Mouse (Mus musculus): ENCODE measurements around the gene 3425401B19Rik.

The 3425401B19Rik gene

GRCm38 (mm10) chr14:32685124-32685826, at the start of gene 3425401B19Rik:
TSS of gene 3425401B19Rik (minus strand) at chr14:32685293.
- no peak for DNase-seq

GRCm38 (mm10) chr14:32732961-32733360, 47.9 kb upstream of the 3425401B19Rik start:
- no peak for DNase-seq

GRCm38 (mm10) chr14:32726864-32727263, 41.8 kb upstream of the 3425401B19Rik start:
- DNase-seq = no peak

- no peak for DNase-seq
Measured at GRCm38 (mm10) chr14:32721461-32721860, 36.4 kb upstream of the 3425401B19Rik start.

GRCm38 (mm10) chr14:32716763-32717439, 31.8 kb upstream of the 3425401B19Rik start:
- peak; percentile 20 to 26 for DNase-seq

GRCm38 (mm10) chr14:32715489-32715888, 30.4 kb upstream of the 3425401B19Rik start:
- no peak for DNase-seq

- no peak for DNase-seq
Measured at GRCm38 (mm10) chr14:32715076-32715475, 30.0 kb upstream of the 3425401B19Rik start.

- DNase-seq = no peak
Measured at GRCm38 (mm10) chr14:32709861-32710260, 24.8 kb upstream of the 3425401B19Rik start.

GRCm38 (mm10) chr14:32708756-32709155, 23.7 kb upstream of the 3425401B19Rik start:
- no peak for DNase-seq

- no peak for DNase-seq
Measured at GRCm38 (mm10) chr14:32707938-32708337, 22.8 kb upstream of the 3425401B19Rik start.

GRCm38 (mm10) chr14:32700972-32701371, 15.9 kb upstream of the 3425401B19Rik start:
- DNase-seq = no peak

- DNase-seq = no peak
Measured at GRCm38 (mm10) chr14:32698556-32698955, 13.5 kb upstream of the 3425401B19Rik start.

GRCm38 (mm10) chr14:32697774-32698173, 12.7 kb upstream of the 3425401B19Rik start:
- DNase-seq = no peak

GRCm38 (mm10) chr14:32696344-32696743, 11.3 kb upstream of the 3425401B19Rik start:
- DNase-seq = no peak

GRCm38 (mm10) chr14:32695906-32696305, 10.8 kb upstream of the 3425401B19Rik start:
- DNase-seq = no peak

GRCm38 (mm10) chr14:32684735-32685105, 373 bp downstream of the 3425401B19Rik start:
- no peak for DNase-seq

GRCm38 (mm10) chr14:32683982-32684734, 935 bp downstream of the 3425401B19Rik start:
- DNase-seq = peak; percentile 36 to 37

GRCm38 (mm10) chr14:32683251-32683838, 1.7 kb downstream of the 3425401B19Rik start:
- peak; percentile 44 to 47 for DNase-seq

- no peak for DNase-seq
Measured at GRCm38 (mm10) chr14:32682536-32682935, 2.6 kb downstream of the 3425401B19Rik start.

GRCm38 (mm10) chr14:32681603-32682002, 3.5 kb downstream of the 3425401B19Rik start:
- no peak for DNase-seq

- no peak for DNase-seq
Measured at GRCm38 (mm10) chr14:32678565-32678964, 6.5 kb downstream of the 3425401B19Rik start.

- no peak for DNase-seq
Measured at GRCm38 (mm10) chr14:32673178-32673577, 11.9 kb downstream of the 3425401B19Rik start.

GRCm38 (mm10) chr14:32663099-32663498, 22.0 kb downstream of the 3425401B19Rik start:
- DNase-seq = no peak

Measured in B cell, adult 2 months (primary cell).